Mouse (Mus musculus) T-helper 2 cell (primary cell): ENCODE results near the gene Mllt10.

Experiments used
- in situ Hi-C: fragments of 300-600 bp; cut with MboI, MseI; formaldehyde crosslinking; loops from one replicate; pipeline ENCODE4 v1.15.1; 2025; ENCODE audit warnings: high pct_unique_total_duplicates

Mllt10 gene

GRCm38 (mm10) chr2:18055016-18055928, at the start of gene Mllt10:
Mllt10 (plus strand) TSS chr2:18055237.
- in situ Hi-C loops, result loop anchor here (10.0 kb wide), 1 partner anchor 1590 kb away; no protein-coding TSS in a partner anchor

- in situ Hi-C loops, result no loop called here
Measured at GRCm38 (mm10) chr2:18011226-18011625, 43.8 kb upstream of the Mllt10 start.

- in situ Hi-C loops, result no loop called here
Measured at GRCm38 (mm10) chr2:18012866-18013265, 42.2 kb upstream of the Mllt10 start.

GRCm38 (mm10) chr2:18015581-18015980, 39.5 kb upstream of the Mllt10 start:
- in situ Hi-C loops, result no loop called here

DNA sequence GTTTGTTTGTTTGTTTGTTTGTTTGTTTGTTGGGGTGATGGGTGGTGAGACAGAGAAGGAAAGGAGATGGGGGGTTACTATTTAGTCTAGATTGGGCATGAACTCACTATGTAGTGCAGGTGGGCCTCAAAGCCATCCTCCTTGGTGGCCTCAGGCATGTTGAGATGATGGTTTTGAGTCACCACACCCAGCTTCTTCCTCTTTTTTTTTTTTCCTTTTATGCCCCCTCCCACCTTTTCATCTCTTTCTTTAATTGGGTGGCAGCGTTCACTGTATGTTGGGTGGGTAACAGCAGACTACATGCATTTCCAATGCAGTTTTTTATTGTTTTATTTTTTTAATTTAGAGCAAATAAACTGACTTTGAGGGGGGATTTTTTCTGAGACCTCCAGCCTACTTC, 38.4 kb upstream of the Mllt10 start:
- in situ Hi-C loops, result no loop called here

DNA sequence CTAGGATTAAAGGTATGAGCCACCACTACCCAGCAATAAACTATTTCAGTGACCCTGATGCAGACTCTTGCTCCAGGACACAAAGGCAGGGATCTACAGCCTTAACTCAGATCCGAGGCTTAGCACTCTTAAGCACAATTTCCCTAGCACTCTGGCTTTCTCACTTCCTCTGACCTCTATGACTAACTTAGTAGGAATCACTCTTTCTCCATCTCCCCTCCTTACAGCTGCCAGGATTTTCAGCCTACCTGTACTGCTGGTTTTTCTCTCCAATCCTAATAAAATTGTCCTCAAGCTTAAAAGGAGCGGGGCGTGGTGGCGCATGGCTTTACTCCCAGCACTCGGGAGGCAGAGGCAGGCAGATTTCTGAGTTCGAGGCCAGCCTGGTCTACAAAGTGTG, 37.7 kb upstream of the Mllt10 start:
- in situ Hi-C loops, result no loop called here

DNA sequence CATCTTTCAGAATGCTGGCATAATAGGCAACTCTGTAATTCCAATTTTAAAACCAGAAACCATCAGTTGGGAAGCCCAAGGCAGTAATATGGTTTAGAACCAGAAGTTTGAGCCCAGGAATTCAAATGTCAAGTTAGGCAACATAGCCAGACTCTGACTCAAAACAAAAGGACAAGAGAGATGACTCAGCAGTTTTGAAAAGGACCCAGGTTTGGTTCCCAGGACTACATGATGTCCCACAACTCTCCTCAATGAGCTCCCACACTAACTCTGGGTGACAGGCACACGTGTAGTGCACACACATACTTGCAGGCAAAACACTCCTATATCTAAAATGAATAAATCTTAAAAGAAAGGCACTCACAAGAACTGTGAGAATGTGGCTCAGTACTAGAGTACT, 35.9 kb upstream of the Mllt10 start:
- in situ Hi-C loops, result no loop called here

GRCm38 (mm10) chr2:18022886-18023285, 32.2 kb upstream of the Mllt10 start:
- in situ Hi-C loops, result no loop called here

GRCm38 (mm10) chr2:18025116-18025515, 29.9 kb upstream of the Mllt10 start:
- in situ Hi-C loops, result loop anchor here (5.0 kb wide), 1 partner anchor 172 kb away; no protein-coding TSS in a partner anchor

GRCm38 (mm10) chr2:18025781-18026115, 29.3 kb upstream of the Mllt10 start:
- in situ Hi-C loops, result loop anchor here (5.0 kb wide), 1 partner anchor 172 kb away; no protein-coding TSS in a partner anchor

GRCm38 (mm10) chr2:18026116-18026947, 28.7 kb upstream of the Mllt10 start:
- in situ Hi-C loops, result loop anchor here (5.0 kb wide), 1 partner anchor 171 kb away; no protein-coding TSS in a partner anchor

- in situ Hi-C loops, result loop anchor here (5.0 kb wide), 1 partner anchor 170 kb away; no protein-coding TSS in a partner anchor
Measured at GRCm38 (mm10) chr2:18027448-18028139, 27.4 kb upstream of the Mllt10 start.

GRCm38 (mm10) chr2:18028140-18029021, 26.7 kb upstream of the Mllt10 start:
- in situ Hi-C loops, result loop anchor here (5.0 kb wide), 1 partner anchor 169 kb away; no protein-coding TSS in a partner anchor

DNA sequence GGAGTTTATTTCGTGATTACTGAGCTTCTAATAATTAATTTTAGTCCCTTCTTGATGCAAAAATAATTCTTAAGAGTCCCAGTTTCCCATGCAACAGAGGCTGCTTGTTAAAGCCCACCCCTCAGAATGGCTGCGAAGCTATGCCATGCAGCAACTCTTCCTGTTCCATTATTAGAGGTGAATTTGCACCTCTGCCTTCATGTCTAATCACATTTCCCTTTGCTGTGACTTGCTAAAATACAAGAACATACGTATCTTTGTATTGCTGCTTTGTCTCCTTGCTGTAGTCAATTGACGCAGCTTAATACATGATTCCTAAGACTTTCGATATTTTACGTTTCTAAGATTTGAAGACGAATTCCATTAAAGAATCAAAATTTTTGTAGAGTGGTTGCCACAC, 25.4 kb upstream of the Mllt10 start:
- in situ Hi-C loops, result loop anchor here (5.0 kb wide), 1 partner anchor 168 kb away; no protein-coding TSS in a partner anchor

DNA sequence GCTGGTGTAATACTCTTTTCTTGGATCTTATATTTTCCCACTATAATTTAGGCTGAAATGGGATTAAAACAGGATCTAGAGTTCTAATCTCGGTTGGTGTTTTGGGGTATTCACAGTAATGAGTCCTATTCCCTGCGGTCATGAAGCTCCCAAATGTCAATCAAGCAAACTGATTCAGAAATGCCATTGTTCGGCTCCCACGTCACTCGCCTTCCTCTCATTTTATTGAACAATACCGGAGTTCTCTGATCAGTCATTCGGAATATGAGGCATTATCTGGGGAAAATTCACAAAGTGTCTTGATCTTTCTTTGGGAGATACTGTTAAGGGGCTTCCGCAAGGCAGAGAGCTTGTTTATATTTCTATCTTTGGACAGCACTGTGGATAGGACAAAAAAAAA, 24.5 kb upstream of the Mllt10 start:
- in situ Hi-C loops, result no loop called here

GRCm38 (mm10) chr2:18031271-18031821, 23.7 kb upstream of the Mllt10 start:
- in situ Hi-C loops, result no loop called here

GRCm38 (mm10) chr2:18031831-18032537, 23.1 kb upstream of the Mllt10 start:
- in situ Hi-C loops, result no loop called here

DNA sequence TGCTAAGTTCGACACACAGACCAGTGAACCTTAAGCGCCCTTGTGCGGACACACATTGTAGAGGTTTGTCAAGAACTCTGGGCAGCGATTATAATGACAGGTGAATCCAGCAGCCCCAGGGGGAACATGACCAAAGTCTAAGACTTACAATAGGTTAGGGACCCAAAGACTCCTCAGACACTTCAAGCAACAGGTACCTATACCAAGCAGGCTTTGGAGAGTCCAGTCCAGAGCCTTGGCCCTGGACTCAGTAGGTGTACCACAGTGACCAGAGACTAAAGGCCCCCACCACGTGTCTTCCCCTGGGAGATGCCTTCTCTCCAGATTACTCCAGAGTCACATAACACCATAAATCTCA, 22.5 kb upstream of the Mllt10 start:
- in situ Hi-C loops, result no loop called here
